Mouse (Mus musculus) olfactory bulb, adult 2 months (tissue): ENCODE data around the gene Mrgprd. TPM values are rescaled to one million over a fixed set of nuclear protein-coding genes. Genes with fewer than 3 reads are reported as not detected.

Source experiments
- H3K27ac ChIP-seq: fragments of 200-500 bp; 2 replicates; pipeline ENCODE4 v1.5.1; 2012; ENCODE audit warnings: low read depth, low read length; ENCODE audit not compliant: insufficient read depth
- H3K4me1 ChIP-seq: fragments of 200-500 bp; 2 replicates; pipeline ENCODE4 v1.6.1; 2012; ENCODE audit warnings: low read length; ENCODE audit not compliant: control insufficient read depth, insufficient read depth
- H3K4me3 ChIP-seq: fragments of 200-500 bp; 2 replicates; pipeline ENCODE4 v1.5.1; 2012; ENCODE audit warnings: mild to moderate bottlenecking, low read depth, low read length, moderate library complexity; ENCODE audit not compliant: insufficient read depth
- CTCF ChIP-seq: fragments of 200-500 bp; IDR thresholded peaks from 2 replicates; pipeline ENCODE4 v1.5.1; 2012; ENCODE audit warnings: low read depth, mild to moderate bottlenecking, low read length, moderate library complexity; ENCODE audit not compliant: insufficient read depth
- POLR2A ChIP-seq: fragments of 200-500 bp; IDR thresholded peaks from 2 replicates; pipeline ENCODE4 v1.6.1; 2012; ENCODE audit warnings: mild to moderate bottlenecking, low read depth, low read length, moderate library complexity; ENCODE audit not compliant: insufficient read depth
- WGBS: fragments of 180-500 bp; shearing (Covaris S2); methylation state at CpG from one replicate; pipeline ENCODE4 v1.1.7; 2018; 5-methylcytosine and 5-hydroxymethylcytosine counted together
- polyA plus RNA-seq: library from polyadenylated mRNA; stranded (reverse); fragments of >200 nt; gene quantifications from 2 replicates; pipeline ENCODE4 v1.2.4, GENCODE M21; 2012; ENCODE audit warnings: low replicate concordance; ENCODE audit not compliant: missing spikeins, insufficient read depth, insufficient read length

Gene Mrgprd
- polyA plus RNA-seq, 1 experiment, result not detected

DNA sequence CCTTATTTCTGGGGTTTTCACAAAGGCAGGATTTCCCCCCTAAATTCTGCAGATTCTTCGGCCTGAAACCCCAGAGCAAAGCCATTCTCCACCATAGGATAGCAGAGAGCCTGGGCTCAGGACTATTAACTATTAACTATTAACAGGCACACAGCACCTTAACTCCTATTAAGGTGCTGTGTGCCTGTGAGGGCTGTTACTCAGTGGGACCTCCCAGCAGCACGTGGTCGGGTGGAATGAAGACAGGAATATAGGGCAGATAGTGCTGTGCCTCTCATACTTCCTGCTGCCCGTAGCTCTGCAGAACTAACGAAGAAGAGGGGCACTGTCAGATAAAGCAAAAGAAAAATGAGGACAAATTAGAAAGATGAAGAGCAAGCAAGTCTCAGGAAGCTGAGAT, 4.1 kb upstream of the Mrgprd start:
- TF ChIP-seq CTCF, result no peak
- TF ChIP-seq POLR2A, result no peak
- Histone ChIP-seq H3K4me3 (no peak overlapping the region), H3K4me1 (no peaks in the 10 kb centered on the region; the same call in 1 of the 2 replicates), H3K27ac (no peak overlapping the region)
- WGBS, result 83% methylated on average over 5 of the region's 5 CpGs

- no peak overlapping the region for H3K27ac ChIP-seq
- H3K4me3 ChIP-seq, result no peak overlapping the region
- 68% methylated on average over 3 of the region's 3 CpGs for WGBS
- TF ChIP-seq POLR2A, result no peak
- no peak for TF ChIP-seq CTCF
- H3K4me1 ChIP-seq, result no peaks in the 10 kb centered on the region; the same call in 1 of the 2 replicates
Observed at GRCm38 (mm10) chr7:145312137-145312536, 2.5 kb upstream of the Mrgprd start.

GRCm38 (mm10) chr7:145317522-145317921, 2.9 kb downstream of the Mrgprd start:
- no peak overlapping the region for H3K27ac ChIP-seq
- H3K4me1 ChIP-seq, result no peaks in the 10 kb centered on the region
- WGBS, result 54% methylated on average over 4 of the region's 4 CpGs
- no peak overlapping the region for H3K4me3 ChIP-seq
- TF ChIP-seq POLR2A (no peak), CTCF (no peak)

DNA sequence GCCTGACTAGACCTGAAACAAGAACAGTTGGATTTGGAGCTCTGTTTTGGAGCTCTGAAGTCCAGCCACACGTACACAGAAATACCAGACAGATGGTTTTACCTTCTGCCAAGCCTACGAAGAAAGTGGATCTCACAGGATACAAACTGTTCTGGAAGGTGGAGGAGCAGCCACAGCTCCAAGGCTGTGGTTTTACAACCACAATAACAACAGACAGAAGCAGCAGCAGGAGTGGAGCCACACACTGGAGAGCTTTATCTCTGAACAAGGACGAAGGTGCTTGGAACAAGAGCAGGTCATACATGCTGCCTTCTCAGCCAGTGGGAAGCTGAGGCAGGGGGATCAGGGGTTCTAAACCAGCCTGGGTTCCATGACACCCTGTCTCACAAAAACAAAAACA, 4.8 kb downstream of the Mrgprd start:
- H3K4me3 ChIP-seq, result no peak overlapping the region
- WGBS, result 75% methylated on average over 3 of the region's 3 CpGs
- H3K4me1 ChIP-seq, result no peaks in the 10 kb centered on the region
- no peak overlapping the region for H3K27ac ChIP-seq
- TF ChIP-seq POLR2A, result no peak
- TF ChIP-seq CTCF, result no peak

- Histone ChIP-seq H3K4me1 (no peaks in the 10 kb centered on the region), H3K27ac (no peak overlapping the region), H3K4me3 (no peak overlapping the region)
- 40% methylated on average over 4 of the region's 4 CpGs for WGBS
- no peak for TF ChIP-seq POLR2A
- TF ChIP-seq CTCF, result no peak
Observed at GRCm38 (mm10) chr7:145323607-145324006, 9.0 kb downstream of the Mrgprd start.

DNA sequence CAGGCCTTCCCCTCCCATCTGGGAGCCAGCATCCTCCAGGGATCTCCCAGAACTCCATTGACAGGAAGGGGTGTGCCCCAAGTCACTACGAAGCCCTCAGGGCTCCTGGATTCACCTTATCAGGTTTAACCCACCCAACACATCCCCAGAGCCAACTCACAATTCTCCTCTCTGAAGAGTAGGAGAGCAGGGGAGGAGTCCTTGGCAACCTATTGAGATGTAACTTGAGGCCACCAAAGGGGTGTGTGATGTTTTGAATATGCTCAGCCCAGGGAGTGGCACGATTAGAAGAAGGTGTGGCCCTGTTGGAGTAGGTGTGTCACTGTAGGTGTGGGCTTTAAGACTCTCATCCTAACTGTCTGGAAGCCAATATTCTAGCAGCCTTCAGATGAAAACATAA, 11.1 kb downstream of the Mrgprd start:
- Histone ChIP-seq H3K4me1 (peaks cover 3% of the 10 kb centered on the region; the same call in 1 of the 2 replicates), H3K4me3 (no peak overlapping the region), H3K27ac (no peak overlapping the region)
- TF ChIP-seq POLR2A, result no peak
- TF ChIP-seq CTCF, result no peak
- WGBS, result 73% methylated on average over 2 of the region's 2 CpGs

DNA sequence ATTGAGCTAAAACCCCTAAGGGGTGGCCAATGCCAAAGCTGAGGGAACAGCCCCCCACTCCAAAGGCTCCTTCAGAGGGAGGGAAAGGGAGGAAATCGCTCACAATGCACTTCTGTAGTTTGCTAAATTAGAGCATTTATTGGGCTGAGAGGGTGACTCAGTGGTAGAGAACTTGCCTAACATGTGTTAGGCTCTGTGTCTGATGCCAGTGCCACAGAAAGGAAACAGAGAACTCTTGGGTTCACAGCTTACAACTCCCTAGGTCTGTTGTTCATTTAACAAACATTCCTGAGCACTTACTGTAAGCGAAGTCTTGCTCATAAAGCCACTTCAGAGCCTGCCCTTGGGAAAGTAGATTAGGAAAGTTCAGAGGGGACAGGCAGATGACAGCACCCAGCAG, 15.3 kb downstream of the Mrgprd start:
- no peak overlapping the region for H3K4me3 ChIP-seq
- WGBS, result 60% methylated on average over 2 of the region's 2 CpGs
- no peak overlapping the region for H3K27ac ChIP-seq
- peaks cover 3% of the 10 kb centered on the region; the same call in 1 of the 2 replicates for H3K4me1 ChIP-seq
- TF ChIP-seq POLR2A (no peak), CTCF (no peak)

DNA sequence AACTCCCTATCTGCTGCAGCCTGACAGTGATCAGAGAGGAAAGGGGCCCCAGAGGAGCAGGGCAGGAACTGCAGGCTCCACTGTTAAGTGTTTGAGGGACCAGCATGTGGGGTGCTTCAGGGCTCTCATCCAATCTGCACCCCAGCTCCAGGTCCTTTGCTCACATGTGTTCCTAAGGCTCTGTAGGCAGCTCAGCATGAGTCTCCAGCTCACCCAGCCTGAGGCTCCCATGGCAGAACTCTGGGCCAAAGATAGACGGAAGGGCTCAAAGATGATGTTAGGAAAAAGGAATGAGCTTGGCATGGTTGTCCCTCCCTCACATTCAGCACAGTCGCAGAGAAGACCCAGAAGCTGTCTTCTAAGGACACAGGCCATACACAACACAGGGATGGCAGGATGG, 16.0 kb downstream of the Mrgprd start:
- Histone ChIP-seq H3K4me1 (peaks cover 3% of the 10 kb centered on the region; the same call in 1 of the 2 replicates), H3K4me3 (no peak overlapping the region), H3K27ac (no peak overlapping the region)
- TF ChIP-seq CTCF (no peak), POLR2A (no peak)
- whole genome bisulfite sequencing, result 85% methylated on average over 2 of the region's 2 CpGs

DNA sequence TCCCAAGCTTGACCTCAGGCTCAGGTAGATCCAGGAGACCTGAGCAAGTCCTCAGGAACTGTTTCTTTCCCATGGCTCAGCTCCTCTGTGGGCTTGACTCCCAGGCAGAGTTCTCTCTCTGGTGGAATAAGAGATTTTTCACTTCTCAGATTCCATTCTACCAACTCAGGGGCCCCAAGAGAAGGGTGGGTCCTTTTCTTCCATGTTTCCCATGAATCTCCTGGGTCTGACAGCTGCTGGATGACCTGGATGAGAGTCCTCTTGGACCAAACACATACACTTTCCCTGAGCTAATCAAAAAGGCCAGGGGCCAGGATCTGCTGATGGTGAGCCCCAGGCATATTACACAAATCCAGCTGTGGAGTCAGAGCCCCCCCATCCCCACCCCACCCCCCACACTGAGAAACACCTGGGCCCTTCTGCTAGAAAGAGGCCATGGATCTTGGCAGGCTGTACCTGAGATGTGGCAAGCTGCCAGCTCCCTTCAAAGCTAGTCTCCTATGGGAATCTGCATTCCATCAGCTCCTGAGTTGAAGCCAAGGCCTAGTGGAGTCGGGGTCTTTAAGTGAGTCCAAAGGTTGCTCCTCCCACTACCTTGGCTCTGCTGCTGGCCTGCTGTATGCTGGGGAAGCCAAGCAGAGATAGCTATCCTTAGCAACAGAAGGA, 17.9 kb downstream of the Mrgprd start:
- 38% methylated on average over 1 of the region's 1 CpGs for WGBS
- no peak overlapping the region for H3K27ac ChIP-seq
- peaks cover 3% of the 10 kb centered on the region; the same call in 1 of the 2 replicates for H3K4me1 ChIP-seq
- H3K4me3 ChIP-seq, result no peak overlapping the region
- TF ChIP-seq CTCF (no peak), POLR2A (no peak)
